Mouse (Mus musculus): ENCODE measurements around the gene Acot8.

DNA sequence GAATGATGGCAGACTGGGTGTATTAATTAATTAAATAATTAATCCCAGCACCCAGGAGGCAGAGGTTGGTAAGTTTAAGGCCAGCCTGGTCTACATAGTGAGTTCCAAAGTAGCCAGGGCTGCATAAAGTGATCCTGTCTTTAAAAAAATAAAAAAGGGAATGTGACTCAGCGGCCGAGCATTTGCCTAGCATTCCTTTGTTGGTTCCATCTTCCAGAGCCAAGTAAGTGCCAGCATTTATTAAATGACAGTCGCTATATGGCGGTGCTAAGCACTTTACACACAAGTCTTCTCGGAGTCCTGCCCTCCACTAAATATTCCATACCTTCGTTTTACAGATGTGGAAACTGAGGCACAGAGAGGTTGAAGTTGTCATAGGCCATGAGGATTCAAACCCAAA is 28.6 kb downstream of the Acot8 start:
- TF ChIP-seq TAL1 (IDR thresholded peaks at IDR 0.05; ENCODE audit: low read length) (no peak), GATA1 (IDR thresholded peaks at IDR 0.05; ENCODE audit: low read length) (no peak)

Data from erythroblast, embryonic 14.5 days (primary cell).